Mouse (Mus musculus): ENCODE data around the gene Myf5. TPM values are rescaled to one million over a fixed set of nuclear protein-coding genes. Genes with fewer than 3 reads are reported as not detected.

Myf5 gene
- total RNA-seq (2021) = not detected
- not detected in 2 replicates for polyA plus RNA-seq (2012; rRNA removed)
- long read RNA-seq = 0 reads

DNA sequence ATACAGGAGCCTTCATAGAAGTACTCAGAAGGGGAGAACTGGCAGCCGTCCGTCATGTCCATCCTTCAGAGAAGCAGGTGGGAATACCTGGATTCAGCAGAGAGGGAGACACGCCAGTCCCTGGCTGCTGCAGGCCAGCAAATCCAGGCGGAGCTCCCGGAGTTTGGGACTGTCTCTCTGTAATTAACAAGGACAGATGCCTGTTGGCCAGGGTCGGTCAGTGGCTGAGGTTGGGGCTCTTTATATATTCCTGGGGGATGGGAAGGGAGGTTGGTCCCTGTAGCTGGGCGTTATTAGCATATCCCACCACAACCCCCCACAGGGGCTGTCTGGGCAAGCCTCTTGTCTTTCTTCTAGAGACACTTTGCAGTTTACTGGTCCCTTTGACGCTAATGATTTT is at the start of gene Myf5:
Gene Myf5 (minus strand): TSS at position 265 of the 400 bp plus-strand sequence.
- no peak for DNase-seq

DNA sequence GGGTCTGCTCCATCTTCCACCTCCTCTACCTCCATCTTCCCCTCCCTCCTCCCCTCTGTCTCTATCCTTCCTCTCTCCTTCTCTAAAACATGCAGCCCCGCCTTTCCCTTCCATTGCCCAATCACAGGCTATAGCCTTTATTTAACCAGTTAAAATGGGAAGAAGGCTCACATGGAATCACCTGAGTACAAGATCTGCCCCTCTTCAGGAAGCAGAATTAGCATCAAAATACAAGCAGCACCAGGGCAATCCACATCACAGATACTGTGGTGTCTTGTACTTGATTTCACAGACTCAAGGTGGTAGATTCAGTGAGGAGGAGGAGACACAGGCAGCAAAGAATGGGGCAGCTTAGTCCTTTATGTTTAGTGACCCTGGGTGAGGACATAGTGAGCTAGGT is 42.8 kb upstream of the Myf5 start:
- no peak for DNase-seq

DNA sequence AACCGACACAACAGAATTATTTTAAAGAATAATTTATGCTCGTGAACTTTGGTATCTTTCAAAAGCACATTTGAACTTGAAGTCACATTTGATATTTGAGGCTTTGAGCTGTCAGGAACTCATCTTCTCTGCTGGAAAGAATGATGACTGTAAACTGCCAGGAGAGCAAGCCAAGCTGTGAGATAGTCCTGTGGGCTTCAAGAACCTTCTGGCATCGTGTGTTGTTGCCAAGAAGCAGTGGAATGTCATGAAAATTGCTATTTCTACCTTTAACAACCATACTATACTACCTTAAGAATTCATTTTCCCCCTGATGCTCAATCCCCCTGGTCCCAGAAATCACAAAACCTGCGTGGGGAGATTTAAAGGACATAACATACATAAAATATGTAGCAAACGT is 33.3 kb upstream of the Myf5 start:
- DNase-seq = no peak

DNA sequence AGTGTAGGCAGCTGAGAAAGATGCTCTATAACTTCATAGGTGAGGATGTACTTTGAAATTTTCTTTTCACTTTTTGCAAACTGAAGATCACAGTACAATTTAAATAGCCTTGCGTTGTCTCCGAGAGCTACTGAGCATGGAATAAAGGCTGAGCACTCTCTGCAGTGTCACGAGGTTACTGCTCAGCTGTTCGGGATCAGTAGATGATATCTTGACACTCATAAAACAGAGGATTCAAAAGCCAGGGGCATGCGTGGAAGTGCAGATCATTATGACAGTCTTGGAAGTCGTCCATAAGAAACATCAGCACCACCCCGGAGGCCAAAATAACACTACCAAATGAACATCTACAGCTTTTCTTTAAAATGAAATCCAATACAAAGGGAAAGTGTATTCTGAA is 30.7 kb upstream of the Myf5 start:
- DNase-seq = no peak

DNA sequence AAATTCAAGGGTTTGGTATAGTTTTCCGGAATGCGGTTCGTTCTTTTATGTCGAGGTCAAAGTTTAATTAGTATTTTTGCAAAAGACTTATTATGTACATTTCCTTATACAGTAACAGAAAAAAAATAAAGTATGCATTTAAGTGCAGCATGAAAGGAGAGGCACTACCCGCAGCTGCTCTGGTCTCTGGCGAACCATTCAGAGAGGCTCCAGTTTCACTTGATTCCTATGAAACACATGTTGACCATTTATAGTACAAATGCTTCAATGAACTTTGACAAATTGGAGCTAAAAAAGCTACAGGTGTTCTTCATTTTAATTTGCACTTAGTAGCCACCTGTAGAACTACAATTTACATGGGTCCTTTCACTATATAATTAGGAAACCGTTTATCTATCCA is 28.8 kb upstream of the Myf5 start:
- no peak for DNase-seq

DNA sequence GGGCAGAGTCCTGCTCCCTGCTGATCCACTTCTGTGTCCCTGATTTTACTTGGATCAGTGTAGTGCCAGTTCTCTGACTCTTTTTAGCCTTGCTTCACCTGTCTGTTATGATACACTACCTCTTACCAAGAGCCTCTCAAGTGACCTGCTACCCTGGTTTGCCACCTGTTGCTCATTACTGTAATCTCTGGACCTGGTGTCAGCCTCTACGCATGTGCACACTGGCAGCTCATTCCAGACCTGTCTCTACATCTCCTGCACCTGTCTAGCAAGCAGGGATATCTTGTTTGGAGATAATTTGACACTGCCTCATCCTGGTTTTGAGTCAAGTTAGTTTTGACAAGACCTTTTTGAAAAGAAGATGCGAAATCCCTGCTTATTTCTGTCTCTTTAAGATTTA is 20.5 kb upstream of the Myf5 start:
- DNase-seq = no peak

DNA sequence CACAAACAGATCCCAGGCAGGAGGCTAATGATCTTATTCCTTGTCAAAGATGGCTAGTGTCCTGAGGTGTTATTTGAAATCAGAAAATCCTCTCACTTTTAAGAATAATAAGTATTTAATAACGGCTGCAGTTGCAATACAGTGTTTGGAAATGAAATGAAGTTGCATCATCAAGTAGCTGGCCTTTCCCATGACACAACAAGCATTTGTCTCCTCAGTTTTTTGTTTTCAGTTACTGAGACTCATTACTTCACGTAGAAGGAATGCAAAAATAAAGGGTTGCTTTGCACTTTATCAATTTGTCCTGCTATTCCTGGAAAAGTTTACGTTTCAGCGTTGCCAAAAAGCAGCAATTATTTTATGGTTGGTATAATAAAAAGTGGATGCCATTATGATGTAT is 17.5 kb upstream of the Myf5 start:
- DNase-seq = no peak

DNA sequence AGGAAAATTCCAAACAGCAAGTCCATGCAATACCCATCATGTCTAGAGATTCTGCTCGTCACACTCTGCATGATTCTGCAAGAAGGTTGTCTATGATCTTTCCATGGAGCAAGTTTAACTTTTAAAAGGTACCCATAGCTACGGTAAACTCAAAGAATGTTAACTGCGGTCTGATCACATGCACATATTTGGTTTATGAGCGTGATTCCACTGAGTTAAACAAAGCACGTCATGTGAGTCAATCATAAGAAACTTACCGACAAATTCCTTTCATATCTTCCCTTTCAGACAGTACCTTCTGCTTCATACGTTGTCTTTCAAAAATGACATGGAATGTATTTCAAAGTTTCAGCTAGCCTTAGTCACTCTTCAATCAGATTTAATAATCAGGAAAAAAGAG is 16.3 kb upstream of the Myf5 start:
- no peak for DNase-seq

DNA sequence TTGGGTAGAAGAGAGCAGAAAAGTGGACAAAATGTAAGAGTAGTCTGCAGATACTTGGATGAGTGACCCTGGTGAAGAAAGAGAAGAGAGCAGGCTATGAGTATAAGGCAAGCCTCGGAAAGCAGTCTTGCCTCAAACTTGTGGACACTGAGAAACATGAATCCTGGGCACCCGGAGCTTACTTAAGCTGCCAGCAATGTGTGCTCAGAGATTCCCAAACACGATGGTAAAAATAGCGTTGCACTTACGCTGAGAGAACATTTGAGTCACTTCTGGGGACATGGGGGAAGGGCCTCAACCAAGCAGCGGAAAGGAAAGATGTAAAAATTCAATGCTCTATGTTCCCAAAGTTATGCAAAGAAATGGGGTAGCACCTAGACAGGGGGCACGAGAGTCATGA is 13.7 kb upstream of the Myf5 start:
- DNase-seq = no peak

DNA sequence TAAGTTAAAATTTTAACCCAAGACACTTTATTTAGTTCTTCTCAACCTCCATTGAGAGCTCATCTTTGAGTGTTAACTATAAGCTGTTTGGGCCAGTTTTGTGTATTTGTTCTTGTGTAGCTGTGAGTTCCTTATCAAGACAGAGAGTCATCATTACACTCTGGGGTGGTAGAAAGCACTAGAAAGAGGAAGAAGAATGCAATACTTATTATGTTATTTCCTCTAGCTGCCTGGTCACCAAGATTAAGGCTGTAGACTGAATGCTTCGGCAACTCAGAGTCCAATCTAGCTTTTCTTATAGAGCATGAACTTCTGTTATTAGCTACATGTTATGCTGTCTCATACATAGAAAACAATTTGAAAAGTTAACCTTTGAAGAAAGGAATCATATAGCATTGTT is 10.5 kb upstream of the Myf5 start:
- DNase-seq = no peak

DNA sequence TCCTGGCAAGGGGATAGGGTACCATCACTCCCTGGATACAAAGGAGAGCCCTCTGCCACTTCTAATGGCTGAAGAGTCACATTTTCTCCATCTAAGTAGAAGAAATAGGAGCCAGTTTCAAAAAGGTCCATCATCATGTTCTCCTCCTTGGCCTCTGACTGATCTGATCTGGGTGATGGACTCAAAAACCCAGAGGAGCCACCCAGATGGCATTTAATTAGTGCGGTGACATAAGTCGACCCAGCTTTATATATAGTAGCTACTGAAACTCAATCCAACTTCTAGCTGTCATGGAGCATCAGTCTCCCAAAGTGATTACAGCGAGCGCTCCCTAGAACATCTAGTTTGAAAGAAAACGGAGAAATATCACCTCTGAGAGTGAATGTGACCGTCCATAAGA is 8.6 kb upstream of the Myf5 start, which contains the start of gene Myf6:
Gene Myf6 (minus strand): TSS at position 170 of the 400 bp plus-strand sequence.
- DNase-seq = no peak

DNA sequence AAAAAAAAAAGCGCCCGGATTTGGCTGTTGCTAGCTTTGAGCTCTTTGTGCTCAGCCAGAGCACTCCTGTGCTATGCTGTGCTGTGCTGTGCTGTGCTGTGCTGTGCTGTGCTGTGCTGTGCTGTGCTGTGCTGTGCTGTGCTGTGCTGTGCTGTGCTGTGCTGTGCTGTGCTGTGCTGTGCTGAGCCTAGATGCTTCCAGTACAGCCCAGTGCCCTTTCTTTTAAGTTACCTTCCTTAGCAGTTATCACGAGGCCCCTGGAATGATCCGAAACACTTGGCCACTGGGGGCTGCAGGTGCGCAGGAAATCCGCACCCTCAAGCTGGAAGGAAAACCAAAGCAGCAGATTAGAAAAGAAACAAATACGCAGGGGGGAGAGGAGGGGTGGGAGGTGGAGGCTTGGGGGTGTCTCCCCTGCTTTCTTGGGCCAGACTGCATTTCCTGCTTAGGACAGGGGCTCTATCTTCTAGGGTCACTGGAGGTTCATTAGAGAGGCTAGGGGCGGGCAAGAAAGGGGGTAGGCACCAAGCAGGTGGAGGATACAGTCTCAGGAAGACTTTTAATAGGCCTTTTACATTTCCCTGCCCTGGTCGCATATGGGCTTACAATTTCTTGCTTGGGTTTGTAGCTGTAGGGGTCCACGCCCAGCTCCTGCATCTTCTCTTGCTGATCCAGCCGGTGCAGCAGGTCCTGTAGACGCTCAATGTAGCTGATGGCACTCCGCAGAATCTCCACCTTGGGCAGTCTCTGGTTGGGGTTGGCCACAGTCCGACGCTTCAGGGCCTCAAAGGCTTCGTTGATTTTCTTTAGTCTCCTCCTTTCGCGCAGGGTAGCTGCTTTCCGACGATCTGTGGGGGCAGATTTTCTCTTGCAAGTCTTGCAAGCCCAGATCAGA is 7.9 kb upstream of the Myf5 start:
- DNase-seq = no peak

DNA sequence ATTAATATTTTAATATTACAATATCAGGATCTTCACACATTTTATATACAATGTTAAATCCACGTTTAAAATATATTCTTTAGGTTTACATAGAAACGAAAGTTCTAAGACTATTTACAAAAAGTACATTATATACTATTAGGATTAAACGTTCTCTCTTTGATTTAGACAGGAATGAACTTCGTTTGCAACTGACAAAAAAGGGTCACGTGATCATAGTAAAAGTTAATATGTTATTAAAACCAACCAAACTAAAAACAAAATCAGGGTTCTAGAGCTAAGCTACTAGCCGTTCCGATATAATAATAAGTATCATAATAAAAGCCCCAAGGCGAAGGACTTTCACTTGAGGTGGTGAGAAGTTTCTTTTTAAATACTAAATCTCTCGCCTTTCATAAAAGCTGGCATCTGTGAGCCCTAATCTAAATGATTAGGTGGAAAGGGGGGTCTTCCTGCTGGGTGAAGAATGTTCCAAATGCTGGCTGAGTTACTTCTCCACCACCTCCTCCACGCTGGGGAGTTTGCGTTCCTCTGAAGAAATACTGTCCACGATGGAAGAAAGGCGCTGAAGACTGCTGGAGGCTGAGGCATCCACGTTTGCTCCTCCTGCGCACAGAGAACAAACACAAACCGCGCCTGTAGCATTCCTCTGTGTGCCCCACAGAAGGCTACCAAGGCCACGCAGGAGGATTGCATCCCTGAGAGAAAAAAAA is 7.1 kb upstream of the Myf5 start:
- no peak for DNase-seq

DNA sequence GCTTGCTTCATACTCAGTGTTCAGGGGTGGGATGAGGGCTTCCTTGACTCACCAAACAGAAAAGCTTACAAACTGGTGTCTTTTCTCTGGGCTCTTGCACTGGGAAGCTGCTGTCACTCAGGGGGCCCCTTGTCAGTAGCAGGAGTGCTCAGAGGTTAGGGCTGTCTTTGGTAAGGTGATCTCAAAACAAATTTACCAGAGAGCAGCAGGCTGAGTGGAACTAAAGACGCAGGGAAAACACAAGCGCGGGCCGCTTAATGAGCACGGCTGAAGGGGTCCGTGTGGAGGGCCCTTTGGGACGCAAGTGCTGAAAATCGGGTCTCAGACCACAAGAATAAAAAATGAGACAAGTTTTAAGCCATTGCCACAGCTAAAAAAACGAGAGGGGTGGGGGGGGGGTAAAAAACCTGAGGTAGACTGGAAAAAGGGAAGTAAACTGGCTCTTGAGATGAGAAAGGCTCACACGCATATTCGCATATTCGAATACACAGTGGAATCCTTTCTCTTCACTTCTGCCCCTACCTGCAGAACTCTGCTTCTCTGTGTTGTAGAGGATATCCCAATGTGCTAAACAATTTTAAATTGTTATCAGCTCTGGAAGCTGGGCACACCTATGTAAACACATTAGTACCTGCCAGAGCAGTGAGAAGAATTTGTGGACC is 2.9 kb upstream of the Myf5 start:
- DNase-seq = no peak

DNA sequence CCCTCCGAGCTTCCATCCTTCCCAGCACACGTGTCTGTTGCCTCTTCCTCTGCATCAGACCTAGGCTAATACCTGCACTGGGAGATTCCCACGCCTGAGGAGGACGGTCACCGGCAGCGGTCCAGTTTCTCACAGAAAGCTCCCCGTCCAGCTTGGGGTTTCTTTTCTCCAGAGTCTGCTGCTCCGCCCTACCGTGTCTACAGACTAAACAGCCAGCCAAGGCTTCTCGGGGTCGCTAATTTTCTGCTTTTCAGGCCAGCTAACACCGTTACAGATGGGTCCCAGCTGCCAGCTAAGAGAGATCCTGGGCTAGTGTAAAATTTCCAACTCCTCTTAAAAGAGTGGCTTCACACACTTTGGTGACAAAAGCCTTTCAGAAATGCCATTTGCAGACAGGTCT is 836 bp upstream of the Myf5 start:
- no peak for DNase-seq

DNA sequence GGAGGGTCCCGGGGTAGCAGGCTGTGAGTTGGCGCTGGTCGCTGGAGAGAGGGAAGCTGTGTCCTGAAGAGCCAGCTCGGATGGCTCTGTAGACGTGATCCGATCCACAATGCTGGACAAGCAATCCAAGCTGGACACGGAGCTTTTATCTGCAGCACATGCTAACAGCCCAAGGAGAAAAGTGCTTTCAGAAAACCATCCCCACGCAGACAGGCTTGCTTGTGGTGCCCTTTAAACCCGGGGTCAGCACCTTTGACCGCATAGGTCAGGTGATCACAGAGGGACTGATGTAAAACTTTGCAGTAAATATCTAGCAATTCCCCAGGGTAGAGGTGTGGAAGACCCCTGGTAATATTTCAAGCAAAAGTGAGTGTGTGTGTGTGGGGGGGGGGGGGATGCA is 1.9 kb downstream of the Myf5 start:
- DNase-seq = no peak

DNA sequence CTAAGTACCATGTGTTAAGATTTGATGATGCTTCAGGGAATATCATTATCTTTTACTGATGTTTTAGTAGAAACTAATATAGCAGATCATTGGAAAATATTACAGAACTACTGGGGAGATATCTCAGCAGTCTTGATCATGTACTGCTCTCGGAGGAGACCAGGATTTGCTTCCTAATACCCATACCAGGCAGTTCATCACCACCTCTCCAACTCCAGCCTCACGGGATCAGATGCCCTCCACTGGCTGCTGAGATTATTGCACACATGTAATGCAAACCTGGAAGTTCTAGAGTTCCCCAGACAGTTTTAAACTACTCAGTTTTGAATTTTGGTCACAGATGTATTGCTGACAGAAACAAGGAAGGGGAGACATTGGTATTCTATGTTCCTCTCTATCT is 12.4 kb downstream of the Myf5 start:
- no peak for DNase-seq

DNA sequence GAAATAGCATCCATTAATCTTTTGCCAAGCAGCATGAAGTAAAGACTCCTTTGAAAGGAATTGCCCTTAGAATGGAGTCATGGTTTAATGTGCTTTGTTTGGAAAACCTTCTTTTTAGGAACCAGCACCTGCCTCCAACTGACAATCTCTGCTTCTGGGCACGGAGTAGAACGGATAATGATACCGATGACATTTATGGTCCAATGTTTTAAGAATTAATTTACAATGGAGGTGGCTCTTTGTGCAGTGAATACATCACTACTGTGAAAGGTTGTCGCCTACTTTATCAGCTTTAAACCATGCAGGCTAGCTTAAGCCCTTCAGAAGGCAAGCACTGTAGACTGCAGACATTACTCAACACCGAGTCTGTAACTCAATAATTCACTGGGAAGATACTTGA is 14.2 kb downstream of the Myf5 start:
- no peak for DNase-seq

DNA sequence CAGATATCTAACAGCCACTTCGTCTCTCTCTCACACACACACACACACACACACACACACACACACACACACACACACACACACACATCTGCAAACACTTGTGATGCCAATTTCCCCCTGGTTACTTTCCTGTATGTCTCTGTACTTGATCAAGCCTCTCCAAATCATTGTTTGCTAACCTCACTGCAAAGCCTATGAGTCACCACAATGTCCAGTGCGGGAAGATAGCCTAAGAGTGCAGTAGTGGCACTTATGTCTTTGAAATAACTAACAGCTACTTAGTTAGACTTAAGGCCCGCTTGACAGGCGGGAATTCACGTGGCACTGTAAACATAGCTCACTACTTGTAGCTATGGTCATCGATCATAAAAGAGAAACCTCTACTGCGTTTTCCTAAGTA is 18.1 kb downstream of the Myf5 start:
- DNase-seq = no peak

DNA sequence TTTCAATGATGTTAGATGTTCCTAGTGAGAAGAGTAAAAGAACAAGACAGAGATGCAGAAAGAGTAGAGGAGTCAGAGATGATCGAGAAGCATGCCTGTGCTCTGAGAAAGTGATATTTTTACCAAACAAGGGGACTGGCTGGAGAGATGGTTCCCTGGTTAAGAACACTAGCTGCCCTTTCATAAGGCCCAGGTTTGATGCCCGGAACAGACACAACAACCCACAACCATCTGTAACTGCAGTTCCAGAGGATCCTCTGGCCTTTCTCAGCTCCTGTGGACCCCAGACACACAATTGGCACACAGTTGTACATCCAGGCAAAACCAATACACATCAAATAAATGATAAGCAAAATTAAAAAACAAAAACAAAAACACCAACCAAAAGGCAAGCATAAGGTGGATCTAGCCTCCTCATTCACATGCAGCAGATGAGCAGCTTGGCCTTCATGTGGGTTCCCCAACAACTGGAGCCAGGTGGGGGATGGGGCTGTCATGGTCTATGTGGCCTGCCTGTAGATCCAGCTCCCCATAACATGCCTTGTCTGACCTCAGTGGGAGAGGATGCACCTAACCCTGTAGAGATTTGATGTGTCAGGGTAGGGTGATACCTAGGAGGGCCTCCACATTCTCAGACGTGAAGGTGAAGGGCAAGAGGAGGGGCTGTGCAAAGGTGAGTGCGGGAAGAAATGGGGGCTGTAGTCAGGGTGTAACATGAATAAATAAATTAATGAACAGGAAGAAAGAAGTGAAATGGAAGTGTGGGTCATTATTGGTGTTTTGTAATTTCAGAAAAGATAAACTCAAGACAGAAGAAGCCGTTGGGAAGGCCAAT is 36.2 kb downstream of the Myf5 start:
- no peak for DNase-seq

DNA sequence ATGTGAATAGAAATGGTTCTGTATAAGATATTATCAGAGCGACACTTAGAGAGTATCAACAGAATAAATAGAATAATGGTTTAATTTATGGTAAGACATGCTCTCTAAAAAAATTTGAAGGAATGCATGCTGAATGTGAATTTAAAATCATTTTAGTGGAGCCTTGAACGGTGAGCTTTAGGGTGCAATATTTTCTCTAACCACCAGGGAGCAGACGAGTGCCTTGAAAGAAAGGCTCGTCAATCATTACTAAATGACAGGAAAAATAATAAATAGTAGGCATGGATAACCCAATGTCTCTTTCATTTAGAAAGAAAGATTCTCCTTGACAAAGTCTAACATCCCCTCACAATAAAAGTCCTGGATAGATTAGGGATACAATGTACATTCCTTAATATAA is 43.2 kb downstream of the Myf5 start:
- DNase-seq = no peak

DNA sequence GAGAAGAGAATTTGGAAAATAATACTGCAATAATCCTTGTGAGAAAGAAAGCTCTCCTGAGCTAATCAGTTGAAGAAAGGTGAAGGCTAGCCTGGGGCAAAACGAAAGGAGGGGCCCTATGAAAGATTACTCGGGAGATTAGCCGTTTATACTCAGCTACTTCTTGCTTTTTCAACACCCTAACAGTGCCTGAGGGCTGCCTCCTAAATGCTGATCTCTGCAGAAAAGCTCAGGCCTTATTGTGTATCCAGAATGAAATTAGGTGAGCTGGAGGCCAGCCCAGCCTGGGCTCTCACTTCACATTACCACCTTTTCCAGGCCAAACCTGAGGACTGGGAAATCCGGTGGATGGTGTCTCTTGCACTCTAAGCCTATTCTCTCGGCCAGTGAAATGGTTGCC is 49.0 kb downstream of the Myf5 start:
- DNase-seq = no peak

Measured in adrenal gland, adult 2 months (tissue).